Mouse (Mus musculus) olfactory bulb, adult 2 months (tissue): ENCODE measurements around the gene Ttc21a.

Experiments used
- CTCF ChIP-seq: fragments of 200-500 bp; IDR thresholded peaks from 2 replicates; pipeline ENCODE4 v1.5.1; 2012; ENCODE audit warnings: low read depth, mild to moderate bottlenecking, low read length, moderate library complexity; ENCODE audit not compliant: insufficient read depth
- POLR2A ChIP-seq: fragments of 200-500 bp; IDR thresholded peaks from 2 replicates; pipeline ENCODE4 v1.6.1; 2012; ENCODE audit warnings: mild to moderate bottlenecking, low read depth, low read length, moderate library complexity; ENCODE audit not compliant: insufficient read depth

DNA sequence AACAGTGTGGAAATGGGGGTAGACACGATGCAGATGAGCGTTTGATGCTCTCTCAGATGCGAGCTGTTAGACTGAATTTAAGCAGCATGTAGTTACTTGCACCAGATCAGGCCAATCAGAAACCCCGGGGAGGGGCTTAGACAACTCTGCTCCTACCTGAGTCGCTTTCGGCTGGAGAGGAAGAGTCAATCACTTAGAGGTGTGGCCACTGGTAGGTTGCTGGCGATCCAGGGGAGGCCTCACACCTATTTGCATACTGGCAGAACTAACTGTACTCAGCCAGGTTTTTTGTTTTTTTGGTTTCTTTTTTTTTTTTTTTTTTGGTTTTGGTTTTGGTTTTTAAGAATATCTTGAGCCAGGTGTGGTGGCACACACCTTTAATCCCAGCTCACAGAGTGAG is 50.9 kb downstream of the Ttc21a start:
- TF ChIP-seq POLR2A (no peak), CTCF (no peak)
